Mouse (Mus musculus) cerebellum, postnatal 25 days (tissue): ENCODE results near the gene Cdc6.

Experiments used
- DNase-seq, 2 experiments: peaks; one replicate each; pipeline ENCODE4 v3.0.0; 2021; ENCODE audit warnings: mixed read lengths in 2 of 2

Cdc6 gene

DNA sequence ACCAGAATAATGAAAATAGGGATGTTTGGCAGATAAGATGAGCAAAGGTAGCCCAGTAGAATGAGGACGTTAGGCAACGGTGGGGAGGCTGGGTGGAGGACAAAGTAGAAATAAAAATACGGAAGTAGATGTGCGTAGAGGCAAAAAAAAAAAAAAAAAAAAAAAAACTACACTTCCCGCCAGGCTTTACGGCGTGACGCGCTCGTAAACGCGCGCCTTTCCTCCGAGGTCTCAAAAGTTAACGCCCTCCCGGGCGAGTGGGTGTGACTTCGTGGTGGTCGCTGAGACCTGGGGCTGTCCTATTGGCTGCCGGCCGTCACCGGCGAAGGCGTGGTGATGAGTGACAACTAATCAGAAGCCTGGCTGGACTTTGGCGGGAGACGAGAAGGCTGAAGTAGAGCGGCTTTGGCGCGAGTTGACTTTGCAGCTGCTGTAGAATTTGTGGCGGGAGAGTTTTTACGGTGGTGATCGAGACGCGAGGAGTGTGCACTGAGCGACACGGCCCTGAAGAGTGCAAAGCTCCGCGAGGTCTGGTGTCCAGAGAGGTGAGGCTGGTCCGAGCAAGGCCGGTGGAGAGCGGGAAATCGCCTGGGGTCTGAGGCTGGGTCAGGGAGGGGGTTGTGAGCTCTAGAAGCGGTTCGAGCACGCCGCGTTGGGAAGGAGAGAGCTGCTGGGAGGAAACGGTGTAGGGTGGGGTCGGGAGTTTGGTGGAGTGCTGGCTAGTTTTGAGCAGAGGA is at the start of gene Cdc6:
Gene Cdc6 (plus strand): TSS at position 365 of the 737 bp plus-strand sequence.
- DNase-seq: peak; percentile 88 to 94

DNA sequence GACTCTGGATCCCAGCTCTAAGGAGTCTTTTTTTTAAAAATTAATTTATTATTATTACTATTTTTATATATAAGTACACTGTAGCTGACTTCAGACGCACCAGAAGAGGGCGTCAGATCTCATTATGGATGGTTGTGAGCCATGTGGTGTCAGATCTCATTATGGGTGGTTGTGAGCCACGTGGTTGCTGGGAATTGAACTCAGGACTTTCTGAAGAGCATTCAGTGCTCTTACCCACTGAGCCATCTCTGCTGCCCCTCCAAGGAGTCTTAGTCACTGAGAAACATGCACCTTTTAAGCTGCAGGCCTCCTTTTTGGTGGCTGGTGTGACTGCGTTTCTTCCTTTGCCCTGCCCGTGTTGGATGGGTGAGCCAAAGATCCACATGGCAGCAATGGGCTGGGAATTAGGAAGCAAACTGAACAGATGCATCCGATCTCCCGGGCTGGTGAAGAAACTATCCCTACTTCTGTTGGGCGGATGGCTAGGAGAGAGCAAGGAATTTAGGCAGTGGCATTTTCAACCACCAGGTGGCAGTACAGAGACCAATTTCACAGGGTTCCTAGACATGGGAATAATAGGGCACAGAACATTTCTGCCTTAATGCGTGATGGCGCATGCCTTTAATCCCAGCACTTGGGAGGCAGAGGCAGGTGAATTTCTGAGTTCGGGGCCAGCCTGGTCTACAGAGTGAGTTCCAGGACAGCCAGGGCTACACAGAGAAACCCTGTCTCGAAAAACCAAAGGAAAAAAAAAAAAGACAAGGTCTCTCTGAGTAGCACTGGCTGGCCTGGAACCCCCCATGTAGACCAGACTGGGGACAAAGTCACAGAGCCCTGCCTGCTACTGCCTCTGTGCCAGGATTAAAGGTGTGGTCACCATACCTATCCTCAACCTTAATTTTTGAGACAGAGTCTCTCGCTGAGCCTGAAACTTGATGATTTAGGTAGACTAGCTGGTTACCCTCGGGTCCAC is 48.6 kb upstream of the Cdc6 start:
- DNase-seq: peak; percentile 91 to 94

DNA sequence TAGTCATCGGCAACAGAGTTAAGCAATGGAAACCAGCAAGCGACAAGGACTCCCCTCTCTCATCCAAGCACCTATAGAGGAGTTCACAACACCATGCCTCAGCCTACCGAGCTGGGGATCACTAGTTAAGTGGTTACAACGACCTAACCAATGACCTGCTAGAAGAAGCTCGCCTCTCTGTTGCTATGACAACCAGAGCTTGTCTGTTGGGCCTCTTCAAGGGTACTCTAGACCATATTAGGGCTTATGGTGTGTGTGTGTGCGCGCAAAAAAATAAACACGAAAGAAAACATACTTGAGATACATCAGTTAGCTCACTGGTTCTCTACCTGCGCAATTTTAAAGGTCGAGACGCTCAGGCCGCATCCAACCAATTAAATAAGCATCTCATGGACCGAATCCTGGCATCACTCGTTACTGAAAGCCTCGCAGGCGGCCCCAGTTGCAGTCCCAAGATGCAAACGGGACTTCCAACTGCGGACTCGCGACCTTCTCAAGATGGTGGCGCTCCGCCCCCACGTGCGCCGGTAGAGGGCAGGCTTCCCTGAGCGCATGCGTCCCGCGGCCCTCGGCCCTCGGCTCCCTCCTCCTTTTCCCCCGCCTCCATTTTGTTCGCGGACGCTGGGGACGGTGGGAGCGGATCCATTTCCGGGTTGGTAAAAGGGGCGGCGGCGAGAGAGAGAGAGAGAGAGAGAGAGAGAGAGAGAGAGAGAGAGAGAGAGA is 44.4 kb upstream of the Cdc6 start, which contains the start of gene Wipf2:
Gene Wipf2 (plus strand): TSS at position 611 of the 723 bp plus-strand sequence.
- peak; percentile 96 to 98 for DNase-seq

DNA sequence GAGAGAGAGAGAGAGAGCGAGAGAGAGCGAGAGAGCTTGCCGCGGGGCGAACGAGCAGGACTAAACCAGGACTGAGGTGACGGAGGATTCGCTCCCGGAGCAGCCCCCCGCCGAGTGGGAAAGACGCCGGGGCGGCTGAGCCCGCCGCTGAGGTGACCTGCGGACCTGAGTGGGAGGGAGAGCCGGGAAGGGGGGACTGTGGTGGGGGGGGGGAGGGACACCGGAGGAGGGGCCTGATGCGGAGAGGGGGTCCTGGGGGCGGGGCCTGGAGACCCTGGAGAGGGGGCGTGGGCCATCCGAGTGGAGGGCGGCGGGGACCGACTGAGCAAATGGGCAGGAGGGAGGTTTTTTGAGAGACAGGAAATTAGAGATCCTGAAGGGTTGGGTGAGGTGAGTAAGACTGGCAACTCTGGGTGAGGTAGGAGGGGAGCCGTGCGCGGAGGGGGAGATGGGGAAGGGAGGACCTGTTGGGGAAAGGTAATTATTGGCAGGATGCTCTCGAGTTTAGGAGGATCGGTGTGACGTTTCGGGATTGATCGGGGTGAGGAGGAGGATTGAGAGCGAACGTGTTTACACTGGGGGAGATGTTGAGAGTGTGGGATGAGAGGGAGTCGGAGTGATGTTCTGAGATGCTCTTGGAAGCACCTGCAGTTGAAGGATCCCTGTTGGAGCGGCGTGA is 43.7 kb upstream of the Cdc6 start:
- no peak for DNase-seq

DNA sequence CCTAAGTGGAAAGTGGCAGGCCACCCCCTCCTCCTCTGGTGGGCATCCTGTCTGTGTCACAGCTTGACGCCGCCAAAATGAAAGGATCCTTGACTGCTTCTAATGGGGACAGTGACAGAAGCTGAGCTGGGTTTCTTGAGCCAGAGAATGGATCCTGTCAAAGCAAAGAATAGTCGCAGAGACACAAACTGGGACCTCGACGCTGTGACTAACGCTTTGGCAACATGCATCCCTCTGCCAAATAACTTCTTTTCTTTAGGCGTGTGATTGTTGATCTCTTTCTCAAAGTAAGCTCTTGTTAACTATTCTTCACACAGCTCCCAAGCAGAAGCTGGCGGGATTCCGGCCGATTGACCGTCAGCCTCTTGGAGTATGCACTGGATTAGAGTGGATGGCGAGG is 40.3 kb upstream of the Cdc6 start:
- DNase-seq: peak in 1 of 2 experiments; percentile 46

DNA sequence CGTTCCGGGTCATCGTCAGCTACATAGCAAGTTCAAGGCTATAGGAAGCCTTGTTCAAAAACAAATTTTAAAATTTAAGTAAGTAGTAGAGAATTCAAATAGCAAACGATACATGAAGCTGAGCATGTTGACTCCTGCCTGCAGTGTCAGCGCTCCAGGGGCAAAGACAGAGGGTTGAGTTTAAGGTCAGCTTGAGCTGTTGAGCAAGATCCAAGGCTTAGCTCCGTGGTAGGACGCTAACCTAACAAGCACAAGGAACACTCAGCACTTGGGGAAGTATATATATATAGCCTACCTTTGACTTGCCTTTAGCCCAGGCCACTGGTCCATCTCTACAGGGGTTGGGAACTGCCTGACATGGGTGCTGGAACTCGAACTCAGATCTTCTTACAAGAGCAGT is 37.7 kb upstream of the Cdc6 start:
- DNase-seq: no peak

DNA sequence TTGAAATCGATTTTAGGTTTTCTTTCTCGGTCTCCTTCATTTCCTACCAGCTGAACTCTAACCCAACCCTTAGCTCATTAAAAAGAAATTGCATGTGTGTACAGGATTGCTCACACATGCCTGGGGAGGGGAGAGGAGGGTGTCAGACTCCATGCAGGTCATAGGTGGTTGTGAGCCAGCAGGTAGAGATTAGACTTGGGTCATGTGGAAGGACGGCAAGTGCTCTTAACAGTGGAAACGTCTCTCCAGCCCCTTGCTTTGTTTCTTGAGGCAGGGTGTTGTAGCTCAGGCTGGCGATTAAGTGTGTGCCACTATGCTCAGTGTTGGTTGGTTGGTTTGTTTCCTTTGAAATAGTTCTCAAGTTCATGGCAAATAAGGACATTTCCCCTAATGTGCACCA is 36.8 kb upstream of the Cdc6 start:
- no peak for DNase-seq

DNA sequence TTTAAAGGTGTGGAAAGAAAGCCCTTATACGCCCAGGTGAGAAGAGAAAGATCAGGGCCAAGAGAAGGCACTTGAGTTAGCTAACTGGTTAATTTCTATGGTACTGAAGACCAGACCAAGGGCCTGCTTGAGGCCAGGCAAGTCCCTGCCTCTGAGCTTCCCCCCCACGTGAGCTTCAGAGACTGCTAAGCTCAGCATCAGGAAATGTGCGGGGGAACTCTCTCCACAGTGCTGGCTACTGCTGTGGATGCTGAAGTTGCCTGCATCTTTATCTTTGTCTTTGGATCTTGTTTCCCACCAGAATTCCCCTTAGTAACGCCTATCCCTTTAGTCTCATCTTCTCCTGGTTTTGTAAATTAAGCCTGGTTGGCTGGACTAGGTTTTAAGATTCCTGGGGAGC is 36.2 kb upstream of the Cdc6 start:
- no peak for DNase-seq

DNA sequence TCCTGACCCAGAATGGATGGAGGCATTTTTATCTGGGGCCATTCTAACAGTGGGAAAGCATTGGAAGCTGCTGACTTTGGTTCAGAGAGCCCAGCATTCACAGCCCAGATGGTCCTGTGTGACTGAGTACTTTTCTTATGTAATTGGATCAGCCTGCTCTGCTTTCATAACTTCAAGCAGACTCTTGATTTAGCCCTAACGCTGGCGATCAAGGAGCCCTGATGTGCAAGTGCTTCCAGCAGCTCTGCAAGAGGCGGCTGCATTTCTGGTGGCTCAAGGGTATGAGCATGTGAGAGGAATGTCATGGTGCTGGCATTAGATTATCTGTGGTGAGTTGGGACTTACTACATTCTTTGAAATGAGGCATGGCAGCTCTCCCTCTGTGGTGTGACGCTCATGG is 35.6 kb upstream of the Cdc6 start:
- DNase-seq: peak; percentile 57 to 60

DNA sequence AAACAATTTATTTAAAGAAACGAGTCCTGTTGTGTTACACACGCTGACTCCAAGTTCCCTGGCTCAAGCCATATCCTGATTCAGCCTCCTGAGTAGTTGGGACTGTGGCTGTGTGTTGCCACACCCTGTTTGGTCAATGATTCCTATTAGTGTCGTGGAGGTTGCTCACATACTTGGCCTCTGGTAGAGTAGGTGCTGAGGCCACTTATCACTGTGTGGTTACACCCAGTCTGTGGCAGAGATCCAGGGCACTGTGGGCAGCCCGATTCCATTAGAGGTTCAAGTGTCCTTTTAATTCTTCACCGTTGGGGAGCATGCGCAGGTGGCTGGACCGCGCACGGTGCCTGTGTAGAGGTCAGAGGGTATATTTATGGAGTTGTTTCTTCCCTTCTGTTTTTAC is 33.7 kb upstream of the Cdc6 start:
- peak in 1 of 2 experiments; percentile 39 for DNase-seq

DNA sequence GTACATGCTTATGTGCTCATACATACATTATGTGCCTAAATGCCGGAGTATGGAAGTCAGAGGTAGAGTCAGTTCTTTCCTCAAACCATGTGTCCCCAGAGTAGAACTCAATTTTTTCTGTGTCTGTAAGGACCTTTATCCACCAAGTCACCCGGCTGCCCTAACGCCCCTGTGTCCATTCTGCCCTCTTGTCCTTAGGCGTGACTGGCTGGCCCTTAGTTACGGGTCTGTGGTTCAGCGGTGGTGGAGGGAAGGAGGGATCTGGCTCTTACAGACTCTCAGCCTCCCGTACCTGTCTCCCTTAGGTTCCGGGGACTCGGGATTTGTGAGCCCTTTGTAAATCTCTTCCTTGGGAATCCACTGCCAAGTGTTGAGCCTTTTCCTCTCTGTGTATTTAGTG is 30.6 kb upstream of the Cdc6 start:
- no peak for DNase-seq

DNA sequence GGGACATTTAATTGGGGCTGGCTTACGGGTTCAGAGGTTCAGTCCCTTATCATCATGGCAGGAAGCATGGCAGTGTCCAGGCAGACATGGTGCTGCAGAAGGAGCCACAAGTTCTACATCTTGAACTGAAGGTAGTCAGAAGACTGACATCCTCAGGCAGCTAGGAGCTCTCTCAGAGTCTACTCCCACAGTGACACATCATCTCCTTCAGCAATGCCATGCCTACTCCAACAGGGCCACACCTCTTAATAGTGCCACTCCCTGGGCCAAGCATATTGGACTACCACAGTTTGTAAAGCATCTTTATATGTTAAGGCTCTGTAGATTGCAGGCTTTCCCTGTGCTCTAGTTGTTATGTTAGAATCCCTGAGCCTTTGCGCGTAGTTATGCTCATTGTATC is 19.9 kb upstream of the Cdc6 start:
- DNase-seq: no peak

DNA sequence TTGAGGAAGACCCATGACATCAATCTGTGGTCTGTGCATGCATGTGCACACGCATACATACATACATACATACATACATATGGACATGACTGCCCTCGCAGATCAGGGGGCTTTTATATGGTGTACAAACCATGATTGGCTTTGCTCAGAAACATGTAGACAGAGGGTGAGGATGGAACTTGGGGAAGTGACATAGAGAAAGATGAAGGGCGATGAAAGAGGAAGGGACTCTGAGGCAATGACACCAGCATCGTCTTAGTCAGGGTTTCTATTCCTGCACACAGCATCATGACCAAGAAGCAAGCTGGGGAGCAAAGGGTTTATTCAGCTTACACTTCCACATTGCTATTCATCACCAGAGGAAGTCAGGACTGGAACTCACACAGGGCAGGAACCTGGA is 18.5 kb upstream of the Cdc6 start:
- DNase-seq: no peak

DNA sequence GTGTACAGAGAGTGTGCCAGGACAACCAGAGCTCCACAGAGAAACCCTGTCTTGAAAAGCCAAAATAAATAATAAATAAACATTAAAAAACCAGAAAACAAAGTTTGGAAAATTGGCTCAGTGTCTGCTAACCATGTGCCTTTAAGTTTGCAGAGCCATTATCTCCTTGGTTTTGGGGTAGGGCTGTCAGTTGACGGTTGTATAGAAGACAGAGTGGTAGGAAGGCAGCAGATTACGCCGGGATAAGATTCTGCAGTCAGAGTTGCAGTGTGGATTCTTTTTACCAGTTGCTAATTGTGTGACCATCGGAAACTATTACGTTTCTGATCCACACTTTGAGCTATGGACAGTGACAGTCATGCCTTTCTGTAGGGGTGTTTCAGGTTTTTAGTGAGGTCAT is 17.6 kb upstream of the Cdc6 start:
- DNase-seq: no peak

DNA sequence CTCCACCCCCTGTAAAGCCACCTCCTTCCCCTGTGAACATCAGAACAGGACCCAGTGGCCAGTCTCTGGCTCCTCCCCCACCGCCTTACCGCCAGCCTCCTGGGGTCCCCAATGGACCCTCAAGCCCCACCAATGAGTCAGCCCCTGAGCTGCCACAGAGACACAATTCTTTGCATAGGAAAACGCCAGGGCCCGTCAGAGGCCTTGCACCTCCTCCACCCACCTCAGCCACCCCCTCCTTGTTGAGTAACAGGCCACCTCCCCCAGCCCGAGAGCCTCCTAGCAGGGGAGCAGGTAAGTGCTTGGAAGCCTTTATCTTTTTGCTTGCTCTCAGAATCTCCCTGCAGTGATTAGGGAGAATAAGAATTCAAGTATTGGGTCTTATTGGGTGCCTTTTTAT is 15.2 kb upstream of the Cdc6 start:
- DNase-seq: no peak

DNA sequence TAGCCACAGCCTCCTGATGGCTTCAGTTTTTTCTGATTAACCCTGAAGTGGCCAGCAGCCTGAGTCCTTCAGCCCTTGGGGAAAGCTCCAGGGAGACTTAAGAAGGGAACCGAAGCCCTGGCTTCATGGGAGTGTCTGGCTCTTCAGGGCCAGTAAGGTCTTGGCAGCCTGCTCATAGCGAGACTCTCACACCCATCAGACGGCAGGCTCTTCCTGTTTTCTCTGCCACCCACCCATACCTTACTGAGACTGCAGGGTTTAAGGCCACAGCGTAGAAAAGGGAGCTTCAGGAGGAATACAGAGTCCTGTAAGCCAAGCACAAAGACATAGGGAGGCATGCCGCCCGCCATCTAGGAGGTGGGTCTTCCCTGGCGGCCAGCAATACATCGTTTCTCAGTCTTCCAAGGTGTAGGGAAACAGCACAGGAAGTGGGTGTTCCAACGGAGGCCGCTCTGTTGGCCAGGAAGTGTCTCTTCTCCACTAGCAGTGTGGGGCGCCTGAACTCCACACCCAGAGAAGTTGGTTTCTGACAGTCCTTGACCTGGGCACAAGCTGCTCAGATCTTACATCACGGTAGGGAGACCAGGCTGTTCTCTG is 7.0 kb upstream of the Cdc6 start:
- no peak for DNase-seq

DNA sequence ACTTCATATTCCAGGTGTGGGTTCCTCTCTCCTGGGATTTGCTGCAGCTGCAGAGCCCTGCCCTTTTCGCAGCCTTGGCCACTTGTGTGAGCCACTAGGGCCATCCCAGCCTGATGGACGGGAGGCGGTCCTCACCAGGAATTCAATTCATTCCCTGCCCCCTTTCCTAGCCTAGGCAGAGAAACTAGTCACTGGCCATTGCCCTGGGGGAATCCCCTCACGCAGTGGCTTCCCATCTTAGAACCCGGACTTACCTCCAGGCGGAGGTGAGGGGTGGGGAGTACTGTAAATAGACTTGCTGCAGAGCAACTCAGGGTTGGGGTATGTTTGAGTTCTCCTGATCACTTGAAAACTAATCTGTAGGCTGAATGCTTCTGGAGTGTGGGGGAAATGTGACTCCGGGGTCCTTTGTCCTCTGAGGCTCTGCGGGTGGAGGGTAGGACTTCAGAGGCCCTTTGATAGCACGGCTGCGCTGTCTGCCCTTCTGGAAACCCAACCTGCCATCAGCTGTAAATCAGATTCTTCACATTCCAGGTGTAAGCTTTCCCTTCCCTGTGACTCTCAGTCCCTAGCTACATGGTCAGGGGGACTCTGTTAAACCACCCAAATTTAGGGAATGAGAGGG is 4.9 kb upstream of the Cdc6 start:
- DNase-seq: no peak

DNA sequence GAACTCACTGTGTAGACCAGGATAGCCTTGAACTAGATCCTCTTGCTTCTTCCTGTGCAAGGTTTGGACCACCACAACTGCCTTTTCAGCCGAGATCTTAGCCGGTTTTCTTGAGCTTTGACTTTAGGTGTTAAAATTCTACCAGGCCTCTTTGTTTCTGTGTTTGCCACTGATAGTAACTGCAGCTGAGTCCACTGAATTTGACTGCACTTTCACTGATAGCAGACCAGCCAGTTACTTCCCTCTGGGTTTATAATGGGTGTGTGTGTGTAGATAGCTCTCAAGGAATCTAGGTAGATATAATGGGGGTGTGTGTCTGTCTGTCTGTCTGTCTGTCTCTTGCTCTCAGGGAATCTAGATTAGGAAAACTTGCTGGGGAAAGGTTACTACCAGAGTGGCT is 3.0 kb upstream of the Cdc6 start:
- DNase-seq: no peak

DNA sequence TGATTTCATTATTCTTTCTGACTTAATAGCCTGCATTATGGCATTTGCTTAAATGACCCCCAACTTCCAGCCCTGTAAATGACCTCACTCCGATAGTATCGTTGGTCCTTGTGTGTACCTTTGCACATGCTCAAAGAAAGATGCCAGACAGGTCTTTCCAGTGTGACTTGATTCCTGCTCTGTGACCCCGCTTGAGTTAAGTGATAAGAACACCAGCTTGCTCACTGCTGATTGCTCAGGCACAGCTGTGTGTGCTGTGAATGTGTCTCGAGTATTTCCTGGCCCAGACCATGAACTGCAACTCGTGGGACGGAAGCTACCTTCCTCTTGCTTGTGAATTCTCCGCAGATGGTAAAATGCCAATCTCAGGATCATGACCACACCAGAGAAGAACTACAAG is 2.6 kb upstream of the Cdc6 start:
- no peak for DNase-seq

DNA sequence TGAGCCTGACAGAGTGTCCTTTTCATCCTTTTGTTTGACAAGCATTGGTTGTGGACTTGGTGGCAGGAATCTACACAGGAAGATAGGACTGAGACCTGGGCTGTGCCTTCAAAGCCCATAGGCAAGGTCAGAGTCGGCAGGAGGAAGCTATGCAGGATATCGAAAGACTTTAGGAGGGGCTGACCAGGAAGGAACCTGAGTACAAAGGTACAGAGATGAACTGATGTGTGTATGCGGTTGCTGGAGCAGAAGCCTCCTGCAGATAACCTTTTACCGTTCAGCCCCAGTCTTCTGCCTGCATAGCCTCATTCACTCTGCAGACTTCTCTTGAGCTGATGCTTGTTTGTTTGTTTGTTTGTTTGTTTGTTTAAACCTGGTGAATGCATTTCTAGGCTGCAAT is 2.0 kb upstream of the Cdc6 start:
- no peak for DNase-seq

DNA sequence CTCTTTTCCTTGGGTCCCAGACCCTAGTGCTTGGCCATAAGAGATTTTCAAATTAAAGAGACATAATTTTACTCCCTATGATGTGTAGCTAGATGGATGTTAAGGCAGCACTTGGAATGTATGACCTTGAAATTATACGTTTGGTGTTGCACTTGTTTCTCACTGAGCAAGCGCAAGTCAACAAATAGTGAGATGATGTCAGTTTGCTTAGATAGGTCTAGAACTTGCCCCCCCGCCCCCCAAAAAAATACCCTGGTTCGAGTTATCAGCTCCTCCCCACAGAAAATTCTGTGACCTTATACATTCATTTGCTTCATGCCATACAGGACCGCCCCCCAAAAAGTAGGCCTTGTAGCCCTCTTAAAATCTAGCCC is 551 bp upstream of the Cdc6 start:
- DNase-seq: no peak

DNA sequence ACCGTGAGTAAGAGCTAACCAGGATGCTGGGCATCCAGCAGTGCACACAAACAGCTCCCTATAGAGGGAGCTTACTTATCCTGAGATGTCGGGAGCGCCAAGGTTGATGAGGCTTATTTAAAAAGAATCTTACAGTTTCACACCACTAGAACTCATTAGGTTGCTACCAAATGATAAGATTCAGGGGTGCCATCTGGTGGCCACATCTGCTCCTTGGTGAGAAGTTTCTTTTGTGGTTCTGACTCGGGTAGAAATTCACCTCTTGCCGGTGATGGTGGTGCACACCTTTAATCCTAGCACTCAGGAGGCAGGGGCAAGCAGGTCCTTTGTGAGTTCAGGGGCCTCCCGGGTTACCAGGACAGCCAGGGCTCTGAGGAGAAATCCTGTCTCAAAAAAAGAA is 2.1 kb downstream of the Cdc6 start:
- DNase-seq: peak; percentile 49 to 79
